Mouse (Mus musculus) testis, adult 2 months (tissue): ENCODE data around the gene Hist1h2ae. TPM values are rescaled to one million over a fixed set of nuclear protein-coding genes. Genes with fewer than 3 reads are reported as not detected.
"Not testable (repeated sequence)": the region's sequence is repeated elsewhere in the genome, so short reads cannot be mapped to it uniquely, and the experiment has no call there.

Experiments
- H3K27ac ChIP-seq: fragments of 200-500 bp; 2 replicates; pipeline ENCODE4 v1.5.1; 2012; ENCODE audit warnings: low read depth, low read length; ENCODE audit not compliant: control insufficient read depth, insufficient read depth
- H3K27me3 ChIP-seq: fragments of 200-500 bp; 2 replicates; pipeline ENCODE4 v1.6.1; 2012; ENCODE audit warnings: mild to moderate bottlenecking, low read length, moderate library complexity; ENCODE audit not compliant: control insufficient read depth, insufficient read depth
- H3K36me3 ChIP-seq: fragments of 200-500 bp; 2 replicates; pipeline ENCODE4 v1.6.1; 2012; ENCODE audit warnings: mild to moderate bottlenecking, low read length; ENCODE audit not compliant: control insufficient read depth, insufficient read depth
- H3K4me1 ChIP-seq: fragments of 200-500 bp; 2 replicates; pipeline ENCODE4 v1.6.1; 2012; ENCODE audit warnings: low read length; ENCODE audit not compliant: control insufficient read depth, insufficient read depth
- H3K4me3 ChIP-seq: fragments of 200-500 bp; 2 replicates; pipeline ENCODE4 v1.5.1; 2012; ENCODE audit warnings: low read depth, mild to moderate bottlenecking, low read length, moderate library complexity, mixed read lengths; ENCODE audit not compliant: control insufficient read depth
- CTCF ChIP-seq: fragments of 200-500 bp; IDR thresholded peaks from 2 replicates; pipeline ENCODE4 v1.5.1; 2012; ENCODE audit warnings: low read depth, mild to moderate bottlenecking, inconsistent platforms, low read length, moderate library complexity; ENCODE audit not compliant: control insufficient read depth, insufficient read depth, insufficient replicate concordance
- POLR2A ChIP-seq: fragments of 200-500 bp; IDR thresholded peaks from 2 replicates; pipeline ENCODE4 v1.6.1; 2012; ENCODE audit warnings: low read depth, mild to moderate bottlenecking, inconsistent platforms, low read length, moderate library complexity; ENCODE audit not compliant: control insufficient read depth
- polyA plus RNA-seq: library from polyadenylated mRNA; depleted of rRNA; stranded (reverse); fragments of >200 nt; gene quantifications from 2 replicates; pipeline ENCODE4 v1.2.3, GENCODE M21; 2012

Hist1h2ae gene
- polyA plus RNA-seq, 1 experiment = 0.36 TPM

DNA sequence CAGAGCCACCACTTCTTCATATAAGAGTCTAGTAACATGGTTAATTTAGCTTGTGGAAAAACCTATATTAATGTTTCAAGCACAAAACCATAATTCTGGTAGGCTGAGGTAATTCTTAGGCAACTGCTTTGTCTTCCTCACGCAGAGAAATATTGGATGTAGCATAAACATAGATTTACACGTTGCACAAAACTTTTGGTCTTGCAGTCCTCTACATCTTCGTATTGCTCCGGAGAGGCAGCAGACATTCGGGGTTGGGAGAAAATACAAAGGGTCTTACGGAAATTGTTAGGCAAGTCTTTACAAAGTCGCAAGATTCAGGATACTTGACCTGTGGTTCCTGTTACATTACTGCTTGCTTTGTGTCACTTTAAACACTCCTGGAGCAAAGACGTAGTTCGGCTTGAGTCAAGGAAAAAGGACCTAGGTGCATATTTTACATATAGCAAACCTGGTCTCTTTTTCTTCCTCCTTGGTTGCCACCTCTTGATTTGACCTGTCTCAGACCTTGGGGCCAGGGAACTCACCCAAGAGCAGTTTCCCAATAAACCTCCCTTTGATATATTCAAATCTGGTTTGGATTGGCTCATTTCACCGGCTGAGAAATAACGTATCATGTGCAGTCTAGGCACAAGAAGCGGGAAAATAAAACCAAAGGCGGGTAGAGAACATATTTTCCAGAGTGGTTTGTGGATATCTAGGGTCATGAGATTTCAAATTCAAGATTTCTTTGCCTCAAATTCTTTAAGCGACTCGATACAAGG is 36.5 kb downstream of the Hist1h2ae start:
- Histone ChIP-seq H3K4me1 (peaks cover 7% of the 10 kb centered on the region), H3K36me3 (no peaks in the 10 kb centered on the region)
- TF ChIP-seq POLR2A (no peak), CTCF (no peak)

DNA sequence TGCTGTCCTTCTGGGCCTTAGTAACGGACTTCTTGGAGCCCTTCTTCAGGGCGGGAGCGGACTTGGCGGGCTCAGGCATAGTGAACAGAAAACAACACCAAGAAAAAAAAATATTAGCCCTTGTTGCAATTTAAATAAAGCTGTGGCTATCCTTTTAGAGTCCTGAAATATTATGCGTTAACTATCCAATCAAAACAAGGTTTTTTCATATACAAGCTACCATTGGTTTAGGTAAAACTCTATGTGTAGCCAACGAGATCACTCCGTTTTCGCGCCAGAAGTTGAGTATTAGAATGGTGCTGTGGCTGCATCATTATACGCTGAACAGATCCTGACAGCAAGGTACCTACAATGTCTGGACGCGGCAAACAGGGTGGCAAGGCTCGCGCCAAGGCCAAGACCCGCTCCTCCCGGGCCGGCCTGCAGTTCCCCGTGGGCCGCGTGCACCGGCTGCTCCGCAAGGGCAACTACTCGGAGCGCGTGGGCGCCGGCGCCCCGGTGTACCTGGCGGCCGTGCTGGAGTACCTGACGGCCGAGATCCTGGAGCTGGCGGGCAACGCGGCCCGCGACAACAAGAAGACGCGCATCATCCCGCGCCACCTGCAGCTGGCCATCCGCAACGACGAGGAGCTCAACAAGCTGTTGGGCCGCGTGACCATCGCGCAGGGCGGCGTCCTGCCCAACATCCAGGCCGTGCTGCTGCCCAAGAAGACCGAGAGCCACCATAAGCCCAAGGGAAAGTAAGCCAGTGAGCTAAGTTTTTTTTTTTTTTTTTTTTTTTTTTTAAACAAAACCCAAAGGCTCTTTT is 37.3 kb downstream of the Hist1h2ae start, which contains the start of gene Hist1h2af:
Gene Hist1h2af (plus strand): TSS at position 347 of the 808 bp plus-strand sequence.
- not testable (repeated sequence) for H3K4me1 ChIP-seq, H3K27me3 ChIP-seq, H3K27ac ChIP-seq, H3K36me3 ChIP-seq
- peak within 1 kb of the TSS; percentile 50; the same call in 1 of the 2 replicates for H3K4me3 ChIP-seq

More for the DNA sequence above, 36.5 kb downstream of the Hist1h2ae start:
- H3K27me3 ChIP-seq = no peaks in the 10 kb centered on the region
- no peak overlapping the region; the same call in 1 of the 2 replicates for H3K4me3 ChIP-seq
- H3K27ac ChIP-seq = no peak overlapping the region

DNA sequence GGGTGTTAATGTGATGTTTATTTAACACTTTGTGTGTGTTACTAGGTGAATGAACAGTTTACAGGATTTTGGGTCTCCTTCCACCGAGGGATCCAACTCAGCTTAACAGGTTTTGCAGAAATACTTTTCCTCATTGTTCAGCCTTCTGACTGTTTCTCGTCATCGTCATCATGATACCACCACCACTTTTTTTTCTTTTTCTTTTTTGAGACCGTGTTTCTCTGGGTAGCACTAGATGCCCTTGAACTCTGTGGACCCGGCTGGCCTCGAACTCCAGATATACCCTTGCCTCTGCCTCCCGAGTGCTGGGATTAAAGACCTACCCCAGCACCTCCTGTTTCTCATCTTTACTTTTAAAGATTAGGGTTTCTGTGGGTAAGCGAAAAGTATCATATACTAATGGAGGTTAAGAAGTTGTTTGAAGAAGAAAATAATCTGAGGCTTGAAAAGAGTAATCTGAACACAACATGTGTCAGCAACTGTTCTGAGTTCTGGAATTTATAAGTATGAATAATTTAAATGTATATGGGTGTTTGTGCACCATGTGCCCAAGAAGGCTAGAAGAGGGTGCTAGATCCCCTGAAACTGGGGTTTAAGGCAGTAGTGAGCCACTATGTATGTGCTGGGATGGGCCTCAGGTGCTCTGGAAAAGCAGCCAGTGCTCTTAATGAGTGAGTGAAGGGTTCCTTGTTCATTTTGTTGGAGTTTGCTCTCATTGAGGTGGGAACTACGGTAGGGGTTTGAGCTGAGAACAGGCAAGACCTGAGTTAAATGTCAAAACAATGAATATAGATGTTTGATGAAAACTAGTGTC is 38.6 kb downstream of the Hist1h2ae start:
- H3K36me3 ChIP-seq = no peaks in the 10 kb centered on the region
- peaks cover 7% of the 10 kb centered on the region for H3K4me1 ChIP-seq
- no peaks in the 10 kb centered on the region for H3K27me3 ChIP-seq
- H3K27ac ChIP-seq = peak overlapping the region; percentile 39
- no peak overlapping the region for H3K4me3 ChIP-seq
- TF ChIP-seq POLR2A (no peak), CTCF (no peak)

DNA sequence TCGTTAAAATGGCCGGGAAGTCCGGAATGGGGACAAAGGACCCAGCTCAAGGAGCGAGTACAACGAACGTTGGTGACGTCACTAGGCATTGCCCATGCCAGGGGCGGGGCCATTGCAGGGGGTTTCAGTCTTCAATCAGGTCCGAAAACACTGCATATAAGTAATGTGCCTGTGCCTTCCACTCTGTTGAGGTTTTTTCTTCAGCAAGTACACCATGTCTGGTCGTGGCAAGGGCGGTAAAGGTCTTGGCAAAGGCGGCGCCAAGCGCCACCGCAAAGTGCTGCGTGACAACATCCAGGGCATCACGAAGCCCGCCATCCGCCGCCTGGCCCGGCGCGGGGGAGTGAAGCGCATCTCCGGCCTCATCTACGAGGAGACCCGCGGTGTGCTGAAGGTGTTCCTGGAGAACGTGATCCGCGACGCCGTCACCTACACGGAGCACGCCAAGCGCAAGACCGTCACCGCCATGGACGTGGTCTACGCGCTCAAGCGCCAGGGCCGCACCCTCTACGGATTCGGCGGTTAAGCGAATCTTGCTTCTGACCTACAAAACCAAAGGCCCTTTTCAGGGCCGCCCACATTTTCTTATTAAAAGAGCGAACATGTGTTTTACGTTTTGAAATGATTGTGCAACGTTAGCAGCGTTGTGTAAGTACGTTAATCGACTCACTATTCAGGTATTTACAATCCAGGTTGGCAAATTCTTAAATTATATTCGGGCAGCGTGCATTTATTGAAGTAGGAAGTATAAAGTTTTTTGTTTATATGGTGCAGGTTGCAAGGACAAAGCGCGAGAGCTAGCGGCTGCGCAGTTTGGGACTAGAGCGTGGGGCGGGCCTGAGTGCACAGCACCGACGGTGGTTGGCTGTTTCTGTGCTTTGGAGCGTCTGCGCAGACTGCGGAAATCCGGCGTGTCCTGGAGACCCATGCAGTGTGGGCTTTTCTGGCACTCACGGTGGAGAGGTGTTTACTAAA is 39.8 kb downstream of the Hist1h2ae start, which contains the start of gene Hist1h4h:
Gene Hist1h4h (plus strand): TSS at position 150 of the 975 bp plus-strand sequence.
- no peaks in the 10 kb centered on the region for H3K36me3 ChIP-seq
- H3K4me3 ChIP-seq = peak within 1 kb of the TSS; percentile 79
- H3K4me1 ChIP-seq = peaks cover 7% of the 10 kb centered on the region
- peak within 1 kb of the TSS; percentile 99 for H3K27ac ChIP-seq
- no peaks in the 10 kb centered on the region for H3K27me3 ChIP-seq
- peak; percentile 83 for TF ChIP-seq POLR2A
- TF ChIP-seq CTCF = no peak

DNA sequence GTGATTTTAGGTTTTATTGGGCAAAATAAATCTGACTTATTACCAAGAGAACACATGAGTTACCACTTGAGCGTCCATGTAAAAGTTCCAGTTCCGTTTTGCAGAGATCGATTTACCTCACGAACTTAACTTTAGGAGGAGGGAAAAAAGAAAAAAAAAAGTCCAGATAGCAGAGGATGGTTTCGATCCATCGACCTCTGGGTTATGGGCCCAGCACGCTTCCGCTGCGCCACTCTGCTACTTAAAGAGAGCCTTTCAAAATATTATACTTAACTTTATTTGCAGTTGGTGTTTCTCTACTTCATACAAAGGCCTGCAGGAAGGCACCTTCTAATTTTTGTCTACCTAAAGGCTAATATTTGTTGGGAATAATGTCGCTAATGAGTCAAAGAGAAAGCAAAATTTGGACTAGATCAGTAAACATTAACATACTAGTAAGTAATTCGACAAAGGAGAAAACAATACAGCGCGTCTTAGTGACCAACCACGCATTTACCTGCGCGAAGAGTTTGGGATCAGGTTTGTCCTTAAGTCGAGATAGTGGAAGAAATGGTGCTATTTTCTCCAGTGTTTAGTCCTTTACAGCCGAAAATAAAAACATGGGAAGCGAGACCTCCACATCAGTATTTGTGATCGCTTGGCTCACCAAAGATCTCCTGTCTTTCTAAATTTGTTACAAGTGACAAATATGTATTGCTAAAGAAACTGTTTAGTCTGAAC is 40.7 kb downstream of the Hist1h2ae start:
- TF ChIP-seq CTCF (no peak), POLR2A (no peak)
- Histone ChIP-seq H3K36me3 (no peaks in the 10 kb centered on the region), H3K4me3 (peak overlapping the region; percentile 79), H3K27me3 (no peaks in the 10 kb centered on the region), H3K4me1 (peaks cover 9% of the 10 kb centered on the region), H3K27ac (peak overlapping the region; percentile 99)

DNA sequence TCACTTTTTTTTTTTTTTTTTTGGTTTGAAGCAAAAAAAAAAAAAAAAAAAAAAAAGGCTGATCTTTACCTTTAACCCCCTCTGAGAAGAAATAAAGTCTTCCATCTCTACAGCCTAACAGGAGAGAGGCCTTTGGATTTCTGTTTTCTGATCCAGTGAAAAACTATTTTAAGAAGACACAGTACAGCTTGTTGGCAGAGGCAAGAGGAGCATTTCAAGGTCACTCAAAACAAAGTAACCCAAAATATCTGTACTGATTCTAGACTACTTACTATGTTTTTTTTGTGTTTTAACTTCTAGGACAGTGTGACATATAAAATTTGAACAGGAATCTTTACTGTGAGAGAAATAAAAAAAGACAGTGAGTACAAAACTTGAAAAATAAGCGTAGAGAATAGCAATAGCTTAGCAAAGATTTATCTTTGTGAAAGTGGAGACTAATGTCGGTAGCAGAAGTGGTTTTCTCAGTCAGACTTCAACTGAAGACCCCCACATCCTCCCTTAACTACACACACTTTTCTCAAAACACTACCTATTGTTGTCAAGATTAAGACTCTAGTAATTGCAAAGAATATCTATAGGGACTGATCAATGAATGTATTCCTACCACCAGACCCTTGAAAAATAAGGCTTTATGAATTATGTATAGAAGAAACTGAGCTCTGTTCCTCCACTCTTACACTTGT is 41.4 kb downstream of the Hist1h2ae start:
- Histone ChIP-seq H3K27me3 (no peaks in the 10 kb centered on the region), H3K27ac (peak overlapping the region; percentile 99; the same call in 1 of the 2 replicates)

More for the DNA sequence above, 41.4 kb downstream of the Hist1h2ae start:
- TF ChIP-seq CTCF (no peak), POLR2A (no peak)
- H3K4me3 ChIP-seq = no peak overlapping the region; the same call in 1 of the 2 replicates
- no peaks in the 10 kb centered on the region for H3K36me3 ChIP-seq
- peaks cover 9% of the 10 kb centered on the region; the same call in 1 of the 2 replicates for H3K4me1 ChIP-seq
